In genomic region chr10:63136436-63136835, GRCm38 (mm10) we compare ENCODE assay signal across 23 mouse cellular contexts. TPM values are rescaled to one million over a fixed set of nuclear protein-coding genes. Genes with fewer than 3 reads are reported as not detected.
"Had no signal": no experiment of that assay in that cellular context is flagged by ENCODE, and none has a peak within 500 bp of the region (broad histone marks: within the 10 kb centered on the region; RNA-seq: fewer than 3 reads in every experiment).

No protein-coding gene starts in this region.

- H3K36me3 ChIP-seq: lung, embryonic 15.5 days; midbrain, embryonic 13.5 days; midbrain, embryonic 15.5 days; neural tube, embryonic 12.5 days had no signal

- H3K27me3 ChIP-seq: lung, embryonic 15.5 days; midbrain, embryonic 13.5 days; midbrain, embryonic 15.5 days; neural tube, embryonic 12.5 days had no signal

- ATAC-seq: liver, postnatal 0 days; lung, postnatal 0 days; midbrain, embryonic 13.5 days; midbrain, embryonic 15.5 days had no signal

- H3K27ac ChIP-seq: lung, embryonic 15.5 days; macrophage; midbrain, embryonic 13.5 days; midbrain, embryonic 15.5 days; neural tube, embryonic 12.5 days had no signal

- DNase-seq: liver, postnatal 0 days; lung, adult 2 months; lung, postnatal 14 days; lung, postnatal 36 days; right cerebral cortex, postnatal 4 days; spleen, adult 18-20 months; thymus, adult 2 months; thymus, postnatal 25 days; thymus, postnatal 4 days had no signal

- H3K4me1 ChIP-seq: lung, embryonic 15.5 days; megakaryocyte, embryonic 14.5 days; midbrain, embryonic 13.5 days; midbrain, embryonic 15.5 days; neural tube, embryonic 12.5 days had no signal

- H3K9ac ChIP-seq: liver, postnatal 0 days; lung, embryonic 15.5 days; midbrain, embryonic 13.5 days; midbrain, embryonic 15.5 days; neural tube, embryonic 12.5 days had no signal

- H3K4me2 ChIP-seq: lung, embryonic 15.5 days; midbrain, embryonic 11.5 days; midbrain, embryonic 13.5 days; midbrain, embryonic 15.5 days; neural tube, embryonic 12.5 days had no signal

- H3K9me3 ChIP-seq: lung, embryonic 15.5 days; midbrain, embryonic 13.5 days; midbrain, embryonic 15.5 days; neural tube, embryonic 12.5 days had no signal

- H3K4me3 ChIP-seq: lung, embryonic 15.5 days; megakaryocyte, embryonic 14.5 days; midbrain, embryonic 13.5 days; midbrain, embryonic 15.5 days; neural tube, embryonic 12.5 days had no signal

RNA-seq across cellular contexts. Expression of gene Atoh7, which starts 37.0 kb away (rescaled TPM):
- total RNA-seq: megakaryocyte progenitor cell, adult 5-6 weeks; monocyte, adult 5-6 weeks; neutrophil, adult 5-6 weeks had no signal
- polyA plus RNA-seq: lung, adult 2 months; lung, embryonic 15.5 days; lung, postnatal 0 days; macrophage; small intestine, adult 2 months; stomach, embryonic 14.5 days; stomach, embryonic 16.5 days had no signal
